Mouse (Mus musculus): ENCODE measurements at regions not wholly inside any gene's neighbourhood (a gene's known extent, or its start where the extent isn't known, plus 50 kb on each side); places are given as distances from the start of the nearest gene placed in this dataset.

DNA sequence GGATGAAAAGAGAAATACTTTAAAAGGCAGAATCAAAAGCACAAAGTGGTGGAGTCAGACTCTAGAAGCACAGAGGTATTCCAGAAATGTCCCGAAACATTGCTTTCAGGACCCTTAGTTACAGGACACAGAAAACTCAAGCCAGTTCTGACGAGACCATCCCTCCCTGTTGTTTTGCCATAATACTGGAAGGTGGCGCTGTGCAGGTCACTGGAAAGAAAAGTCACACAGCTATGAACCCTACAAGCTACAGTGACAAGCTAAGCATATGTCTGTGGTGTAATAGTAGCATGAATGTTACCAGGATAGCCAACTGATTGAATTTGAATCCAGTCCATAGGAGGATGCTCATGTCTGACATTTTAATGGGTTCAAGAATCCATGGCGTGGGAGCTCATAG, 117.4 kb upstream of the Cxxc4 start:
- no peak for DNase-seq

DNA sequence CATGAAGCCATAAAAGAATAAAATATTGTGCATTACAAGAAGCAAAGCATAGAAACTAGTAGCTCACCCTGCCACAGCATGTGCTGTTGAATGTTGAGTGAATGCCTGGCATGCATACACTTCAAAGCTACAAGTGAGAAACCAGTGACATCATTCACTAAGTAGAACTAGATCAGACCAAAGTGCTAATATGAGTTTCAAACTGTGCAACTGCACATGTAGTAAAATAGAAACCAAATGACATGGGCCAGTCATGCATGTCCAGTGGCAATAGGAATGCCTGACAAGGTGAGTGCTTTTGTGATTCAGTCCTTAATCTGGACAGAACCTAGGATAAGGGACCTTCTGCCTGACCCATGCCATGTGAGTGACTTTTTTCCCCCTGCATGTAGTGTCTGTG, 111.3 kb upstream of the Cxxc4 start:
- DNase-seq = no peak

DNA sequence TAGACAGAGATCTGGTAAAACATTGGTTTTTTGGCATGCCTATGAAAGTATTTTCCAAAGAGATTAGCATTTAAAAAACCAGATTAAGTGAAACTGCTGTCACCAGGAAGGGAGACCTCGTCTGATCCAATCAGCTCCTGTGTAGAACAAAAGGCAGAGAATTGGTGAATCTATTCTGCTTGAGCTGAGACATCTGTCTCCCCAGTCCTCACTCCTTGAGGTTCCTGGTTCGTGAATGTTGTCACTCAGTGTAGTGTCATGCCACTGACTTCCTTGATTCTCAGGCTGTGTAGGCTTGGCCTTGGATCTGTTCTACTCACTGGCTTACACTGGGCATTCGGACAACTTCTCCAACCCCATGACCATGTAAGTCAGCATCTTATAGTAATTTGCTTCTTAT, 105.9 kb upstream of the Cxxc4 start:
- no peak for DNase-seq

DNA sequence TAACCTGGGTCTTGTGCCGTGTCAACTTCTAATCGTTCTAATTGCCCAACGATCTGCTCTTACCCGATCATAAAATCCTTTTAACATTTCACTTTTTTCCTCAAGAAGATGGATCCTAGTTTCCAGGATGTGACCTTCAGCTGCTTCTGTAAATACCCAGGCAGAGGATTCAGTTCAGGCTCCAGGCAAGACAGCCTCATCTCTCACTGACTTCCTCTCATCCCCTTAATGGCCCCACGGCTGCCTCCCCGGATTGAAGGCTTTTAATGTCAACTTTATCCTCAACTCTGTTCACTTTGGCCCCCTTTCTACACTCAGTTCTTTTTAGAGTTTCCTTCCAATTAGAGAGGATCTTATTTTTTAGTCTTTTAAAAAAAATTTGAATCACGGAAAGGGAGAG, 91.0 kb upstream of the Cxxc4 start:
- no peak for DNase-seq

DNA sequence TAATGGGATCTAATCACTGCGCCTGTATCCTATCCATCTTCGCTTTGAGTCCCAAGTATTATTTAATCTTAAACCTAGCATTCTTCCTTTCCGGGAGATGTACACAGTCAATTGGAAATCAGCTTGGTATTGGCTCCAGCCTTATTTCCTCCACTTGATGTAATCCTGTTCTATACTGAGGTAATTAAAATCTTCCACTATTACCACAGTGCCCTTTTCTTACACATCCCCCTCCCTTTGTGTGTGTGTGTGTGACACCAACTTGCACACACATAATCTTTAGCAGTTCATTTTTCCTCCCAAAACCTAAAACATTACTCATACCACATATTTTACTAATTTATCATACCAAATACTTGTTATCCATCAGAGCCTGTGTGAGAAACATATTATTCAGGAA, 90.3 kb upstream of the Cxxc4 start:
- DNase-seq = no peak

DNA sequence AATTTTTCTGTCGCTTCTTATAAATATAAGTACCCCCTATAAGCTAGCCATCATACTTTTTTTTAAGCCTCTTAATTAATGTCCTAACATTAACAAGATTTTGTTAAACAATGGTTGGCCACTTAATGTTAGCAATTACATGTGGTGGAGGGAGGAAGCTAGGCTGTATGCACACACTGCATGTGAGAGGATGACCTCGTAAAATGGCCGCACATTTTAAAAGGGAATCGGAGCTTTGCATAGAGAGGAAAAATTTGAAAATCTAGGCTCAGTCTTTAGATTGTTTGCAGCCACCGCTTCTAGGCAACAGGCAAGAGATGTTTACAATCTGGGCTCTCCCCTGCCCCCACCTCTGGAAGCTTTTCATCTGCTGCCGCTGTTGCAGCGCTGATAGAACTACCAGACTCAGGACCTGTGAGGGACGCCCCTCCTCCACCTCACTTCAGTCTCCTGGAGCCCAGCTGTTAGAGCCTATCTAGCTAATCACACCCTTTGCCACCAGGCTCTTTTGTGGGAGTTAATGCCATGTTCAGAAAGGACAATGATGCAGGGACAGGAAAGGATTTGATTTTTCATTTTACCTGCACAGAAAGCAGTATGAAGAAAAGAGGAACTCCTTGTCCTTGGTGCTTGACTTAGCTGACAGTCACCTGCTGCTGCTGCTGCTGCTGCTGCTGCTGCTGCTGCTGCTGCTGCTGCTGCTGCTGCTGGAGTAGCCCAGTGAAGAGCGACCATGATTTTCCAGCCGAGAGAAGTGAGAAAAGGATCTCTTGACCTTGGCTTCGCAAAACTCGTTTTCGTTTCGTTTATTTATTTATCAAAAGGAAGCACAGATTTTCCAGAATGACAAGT, 89.7 kb upstream of the Cxxc4 start:
- DNase-seq = no peak

DNA sequence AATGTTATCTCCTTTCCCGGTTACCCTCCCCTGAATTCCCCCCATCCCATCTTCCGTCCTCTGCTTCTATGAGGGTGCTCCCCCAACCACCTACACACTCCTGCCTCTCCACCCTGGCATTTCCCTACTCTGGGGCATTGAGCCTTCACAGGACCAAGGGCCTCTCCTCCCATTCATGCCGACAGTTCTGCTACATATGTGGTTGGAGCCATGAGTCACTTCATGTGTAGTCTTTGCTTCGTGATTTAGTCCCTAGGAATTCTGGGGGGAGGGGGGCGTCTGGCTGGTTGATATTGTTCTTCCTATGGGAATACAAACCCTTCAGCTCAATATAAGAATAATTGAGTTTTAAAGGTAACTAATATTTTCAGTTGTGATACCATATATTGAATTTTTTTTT, 74.0 kb upstream of the Cxxc4 start:
- DNase-seq = no peak

DNA sequence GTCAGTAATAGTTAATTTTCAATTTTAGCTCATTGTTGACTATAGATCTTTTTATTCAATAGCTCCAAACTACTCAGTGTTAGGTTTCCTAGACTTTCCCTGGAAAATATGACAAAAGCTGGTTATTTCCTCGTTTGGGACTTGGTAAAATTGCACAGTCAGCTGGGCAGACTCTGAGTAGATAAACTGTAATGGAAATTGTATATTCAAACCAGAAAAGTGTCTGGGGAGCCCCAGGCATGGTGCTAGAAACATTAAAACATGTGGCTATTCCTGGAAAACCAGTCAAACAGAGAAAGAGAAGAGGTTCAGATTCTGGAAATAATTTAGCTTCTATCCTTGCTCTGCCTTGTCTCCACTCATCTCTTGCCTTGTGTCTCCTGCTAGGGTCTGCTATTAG, 66.4 kb upstream of the Cxxc4 start:
- no peak for DNase-seq

DNA sequence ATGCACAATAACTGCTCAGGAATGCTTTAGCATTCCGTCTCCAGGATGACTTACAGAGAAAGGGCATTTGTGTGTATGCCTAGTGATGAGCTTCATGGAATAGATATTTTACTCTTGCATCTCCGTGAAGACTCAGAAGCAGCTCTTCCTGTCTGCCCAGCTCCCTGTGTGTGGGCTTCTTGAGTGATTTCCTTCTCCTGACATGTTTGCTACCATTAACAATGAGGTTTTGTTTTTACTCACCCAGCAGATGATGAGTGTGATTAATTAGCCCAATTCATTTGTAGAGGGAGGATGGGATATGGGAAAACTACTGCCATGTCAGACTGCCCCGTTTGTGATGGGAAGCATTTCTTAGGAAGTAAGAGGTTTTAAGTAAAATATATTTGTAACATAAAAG, 63.9 kb upstream of the Cxxc4 start:
- DNase-seq = no peak

DNA sequence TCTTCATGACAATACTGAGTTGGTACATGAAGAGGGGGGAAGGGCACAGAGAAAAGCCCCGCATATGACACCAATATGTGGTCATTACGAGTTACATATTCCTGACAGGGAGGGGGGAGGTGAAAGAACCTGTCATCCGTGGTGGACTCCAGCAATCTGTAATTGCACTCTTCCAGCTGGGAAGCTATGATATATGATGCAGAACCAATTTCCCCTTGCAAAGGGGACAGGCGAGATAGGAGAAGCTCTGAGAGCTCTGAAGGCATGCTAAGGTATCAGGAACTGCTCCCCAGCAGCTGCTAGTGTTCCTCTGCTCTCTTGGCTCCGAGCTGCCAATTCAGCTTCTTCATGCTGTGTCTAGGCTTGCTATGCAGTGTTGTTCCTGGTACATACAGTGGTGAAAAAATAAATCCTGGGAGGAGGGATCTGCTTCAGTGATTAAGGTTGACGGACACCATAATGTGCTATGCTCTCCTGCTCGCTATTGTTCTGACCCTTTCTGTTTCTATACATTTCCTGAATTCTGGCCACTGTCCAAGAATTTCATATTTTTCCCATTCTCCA, 57.7 kb upstream of the Cxxc4 start:
- DNase-seq = no peak

DNA sequence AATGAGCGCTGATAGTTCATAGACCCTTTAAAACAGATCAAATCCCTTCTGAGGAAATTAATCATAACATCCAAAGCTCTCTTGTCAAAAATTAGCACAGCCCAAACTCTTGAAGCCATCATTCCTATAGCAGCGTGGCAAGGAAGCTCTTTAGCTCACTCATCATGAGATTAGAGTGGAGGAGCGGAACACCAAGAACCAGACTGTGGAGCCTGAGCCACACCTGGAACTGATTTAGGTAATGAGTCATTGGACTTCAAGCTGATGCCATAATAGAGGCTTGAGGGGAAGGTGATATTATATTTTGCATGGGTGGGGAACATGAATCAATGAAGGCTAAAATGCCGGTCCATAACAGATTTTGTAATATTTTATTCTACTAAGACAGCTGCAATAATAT, 52.2 kb upstream of the Cxxc4 start:
- no peak for DNase-seq

Measured in kidney, postnatal 14 days (tissue).